Mouse (Mus musculus) layer of hippocampus, postnatal 10 days (tissue): ENCODE data around the gene Arrdc2. TPM values are rescaled to one million over a fixed set of nuclear protein-coding genes. Genes with fewer than 3 reads are reported as not detected.
A peak's percentile ranks its signal among the peaks of the same experiment; 100 is the strongest.
"Not testable (repeated sequence)": the region's sequence is repeated elsewhere in the genome, so short reads cannot be mapped to it uniquely, and the experiment has no call there.

Source experiments
- DNase-seq, 2 experiments: peaks; one replicate each; pipeline ENCODE4 v3.0.0; 2021; ENCODE audit warnings: low spot score in 2 of 2
- total RNA-seq, 2 experiments: library from RNA; stranded (reverse); gene quantifications; 2 replicates each; pipeline ENCODE4 v1.2.3; 2021

Arrdc2 gene
- total RNA-seq, 2 experiments from 2014 or later, result 15.7 to 18.1 TPM

GRCm38 (mm10) chr8:70842484-70842883 is 3.0 kb upstream of the Arrdc2 start:
- DNase-seq, result no peak

DNA sequence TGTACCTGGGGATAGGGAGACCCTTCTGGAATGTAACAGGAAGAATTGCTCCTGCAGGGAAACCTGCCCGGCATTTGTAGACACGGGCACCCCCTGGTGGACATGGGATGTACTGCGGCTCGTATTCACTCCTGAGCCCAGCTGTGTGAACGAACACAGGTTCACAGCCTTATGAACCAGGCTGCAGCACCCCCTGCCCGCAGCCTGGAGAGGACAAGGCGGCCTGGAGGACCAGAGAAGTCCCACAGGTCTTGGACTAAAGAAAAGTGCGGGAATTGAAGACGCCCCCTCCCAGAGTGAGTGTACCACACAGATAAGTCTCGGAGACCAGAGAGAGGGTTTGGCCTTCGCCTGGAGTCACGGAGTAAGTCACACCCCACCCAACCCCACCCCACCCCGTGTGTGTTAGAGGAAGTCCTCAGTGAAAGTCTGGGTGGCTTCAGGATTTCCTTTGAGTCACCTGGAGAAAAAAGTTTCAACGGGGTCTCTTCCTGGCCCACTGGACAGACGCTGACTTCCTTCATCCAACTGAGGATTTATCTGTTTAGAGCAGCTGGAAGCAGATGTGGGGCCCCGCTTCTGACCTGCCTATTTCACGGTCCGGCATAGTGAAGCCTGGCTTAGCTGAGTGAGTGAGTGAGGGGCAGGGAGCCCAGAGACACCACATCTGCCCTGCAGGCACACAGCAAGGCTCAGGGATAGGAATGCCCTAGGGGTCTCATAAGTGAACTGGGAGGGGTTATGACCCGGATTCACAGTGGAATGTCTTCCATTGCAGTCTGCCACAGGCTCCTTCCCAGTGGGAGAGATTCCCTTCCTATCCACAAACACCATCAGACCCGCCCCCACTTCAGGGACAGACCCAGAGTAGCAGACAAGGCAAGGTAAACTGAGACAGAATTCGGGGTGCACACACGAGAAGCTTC is 1.9 kb upstream of the Arrdc2 start:
- peak; percentile 95 for DNase-seq

DNA sequence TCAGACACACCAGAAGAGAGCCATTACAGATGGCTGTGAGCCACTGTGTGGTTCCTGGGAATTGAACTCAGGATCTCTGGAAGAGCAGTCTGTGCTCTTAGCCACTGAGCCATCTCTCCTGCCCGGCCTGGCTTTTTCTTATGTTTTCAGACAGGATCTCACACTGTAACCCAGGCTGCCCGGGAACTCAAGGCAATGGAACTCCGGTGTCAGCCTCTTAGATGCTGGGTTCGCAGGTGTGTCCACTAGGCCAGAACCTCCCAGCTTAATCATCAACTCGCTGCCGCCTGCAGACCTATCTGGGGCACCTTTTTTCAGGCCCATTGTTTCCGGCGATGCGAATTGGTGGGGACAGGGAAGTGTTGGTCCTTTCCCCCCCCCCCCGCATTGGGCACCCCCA is 1.1 kb upstream of the Arrdc2 start:
- DNase-seq, result no peak

GRCm38 (mm10) chr8:70838654-70839407 is 689 bp downstream of the Arrdc2 start:
- peak in 1 of 2 experiments; percentile 48 for DNase-seq

DNA sequence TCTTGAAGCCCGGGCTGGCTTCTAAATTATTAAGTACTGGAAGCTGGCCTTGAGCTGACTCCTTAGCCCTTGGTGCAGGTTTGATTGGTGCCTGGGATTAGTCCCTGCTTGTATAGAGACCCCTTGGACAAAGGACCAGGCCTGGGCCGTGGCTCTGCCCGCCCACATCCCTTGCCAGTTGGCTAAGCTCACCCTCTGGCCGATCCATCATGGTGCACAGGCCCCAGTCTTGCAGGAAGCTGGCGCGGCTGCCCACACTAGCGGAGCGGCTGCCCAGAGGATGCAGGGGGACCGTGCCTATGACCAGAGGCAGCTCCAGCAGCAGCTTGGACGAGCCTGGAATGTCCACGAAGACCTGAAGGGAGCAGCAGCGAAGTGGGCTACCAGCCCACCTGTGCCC is 2.9 kb downstream of the Arrdc2 start:
- DNase-seq, result no peak

DNA sequence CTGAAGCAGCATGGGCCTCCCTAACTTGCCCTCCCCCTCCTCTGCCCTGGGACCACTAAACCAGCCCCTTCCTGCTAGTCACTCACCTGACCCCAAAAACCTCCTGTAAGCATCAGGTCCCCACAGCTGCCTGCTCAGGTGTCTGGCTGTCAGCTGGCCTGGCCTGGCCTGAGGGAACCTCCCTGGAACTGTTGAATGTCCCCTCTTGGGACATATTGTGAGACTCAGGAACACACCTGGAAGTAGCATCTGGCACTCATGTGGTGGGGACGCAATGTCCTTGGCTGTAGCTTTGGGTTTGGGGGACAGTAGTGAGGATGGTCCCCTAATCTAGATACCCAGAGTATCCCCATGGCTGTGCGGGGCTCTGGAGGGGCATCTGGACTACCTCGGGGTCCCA is 5.4 kb downstream of the Arrdc2 start:
- DNase-seq, result no peak

DNA sequence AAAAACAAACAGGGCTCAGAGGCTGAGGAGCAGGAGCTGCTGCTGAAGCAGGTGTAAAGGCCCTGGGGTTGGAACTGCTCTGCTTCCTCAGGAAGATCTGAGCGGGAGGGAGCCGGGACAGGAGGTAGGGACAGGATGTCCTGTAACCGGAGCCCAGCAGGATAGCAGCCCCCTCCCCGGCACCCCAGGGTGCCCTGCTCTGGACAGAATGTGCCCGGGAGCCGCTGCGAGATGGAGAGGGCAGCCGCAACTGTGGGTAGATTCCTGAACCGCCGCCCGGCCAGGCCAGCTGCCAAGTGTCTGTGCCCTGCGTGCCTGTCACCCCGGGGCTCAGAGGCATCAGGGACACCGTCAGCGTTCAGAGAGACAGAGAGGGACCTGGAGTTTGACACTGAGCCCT is 6.0 kb downstream of the Arrdc2 start:
- DNase-seq, result peak in 1 of 2 experiments; percentile 55

DNA sequence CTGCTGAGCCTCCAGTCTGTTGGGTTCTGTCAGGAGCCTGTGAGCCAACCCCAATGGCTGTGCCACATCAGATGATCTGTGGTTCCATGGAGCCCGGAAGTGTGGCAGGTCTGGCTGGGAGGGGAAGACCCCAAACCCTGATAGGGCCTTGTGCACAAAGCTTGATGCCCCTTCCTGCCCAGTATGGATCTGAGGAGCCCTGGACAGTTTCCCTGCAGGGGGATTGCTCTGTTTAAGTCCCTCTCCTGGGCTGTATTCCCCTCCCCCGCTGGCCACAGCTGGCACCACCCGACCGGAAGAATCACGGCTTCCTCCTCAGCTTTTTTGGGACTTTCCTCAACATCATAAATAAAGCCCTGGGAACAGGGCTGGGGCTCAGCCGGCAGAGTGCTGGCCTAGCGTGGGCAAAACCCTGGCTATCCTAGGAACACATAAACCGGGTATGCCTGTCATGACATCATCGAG is 6.5 kb downstream of the Arrdc2 start:
- no peak for DNase-seq

GRCm38 (mm10) chr8:70832371-70832770 is 7.1 kb downstream of the Arrdc2 start:
- peak in 1 of 2 experiments; percentile 22 for DNase-seq

- no peak for DNase-seq
Measured at GRCm38 (mm10) chr8:70831517-70831916, 8.0 kb downstream of the Arrdc2 start.

- no peak for DNase-seq
Measured at GRCm38 (mm10) chr8:70827796-70828195, 11.7 kb downstream of the Arrdc2 start.

DNA sequence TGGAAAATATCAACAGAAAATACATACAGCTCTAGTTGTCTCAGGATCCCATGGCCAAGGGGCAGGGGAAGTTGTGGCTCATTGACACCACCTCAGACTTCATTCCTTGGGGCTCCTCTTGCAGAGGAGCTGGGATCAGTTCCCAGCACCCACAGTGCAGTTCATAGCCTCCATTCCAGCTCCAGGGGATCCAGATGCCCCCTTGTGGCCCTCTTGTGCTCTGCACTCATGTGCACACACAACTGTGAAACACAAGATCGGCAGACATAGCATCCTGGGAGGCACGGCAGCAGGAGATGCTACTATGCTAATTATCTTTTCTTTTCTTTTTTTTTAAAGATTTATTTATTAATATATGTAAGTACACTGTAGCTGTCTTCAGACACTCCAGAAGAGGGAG is 12.5 kb downstream of the Arrdc2 start:
- no peak for DNase-seq

DNA sequence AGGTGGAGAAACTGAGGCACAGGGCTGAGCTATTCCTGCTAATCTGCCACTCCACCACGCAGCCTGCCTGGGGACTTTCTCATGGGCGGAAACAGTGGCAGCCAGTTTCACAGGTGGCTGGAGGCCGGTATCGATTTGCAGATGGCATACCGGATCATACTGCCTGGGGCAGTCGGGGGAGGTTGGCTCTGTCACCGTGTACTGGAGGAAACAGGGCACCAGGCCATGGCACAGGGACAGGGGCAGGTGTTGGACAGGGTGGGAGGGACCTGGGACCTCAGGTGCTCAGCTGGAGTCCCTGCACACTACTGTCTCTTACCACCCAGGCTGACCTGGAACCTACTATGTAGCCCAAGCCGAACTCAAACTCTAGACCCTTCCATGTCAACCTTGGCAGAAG is 13.7 kb downstream of the Arrdc2 start:
- no peak for DNase-seq

DNA sequence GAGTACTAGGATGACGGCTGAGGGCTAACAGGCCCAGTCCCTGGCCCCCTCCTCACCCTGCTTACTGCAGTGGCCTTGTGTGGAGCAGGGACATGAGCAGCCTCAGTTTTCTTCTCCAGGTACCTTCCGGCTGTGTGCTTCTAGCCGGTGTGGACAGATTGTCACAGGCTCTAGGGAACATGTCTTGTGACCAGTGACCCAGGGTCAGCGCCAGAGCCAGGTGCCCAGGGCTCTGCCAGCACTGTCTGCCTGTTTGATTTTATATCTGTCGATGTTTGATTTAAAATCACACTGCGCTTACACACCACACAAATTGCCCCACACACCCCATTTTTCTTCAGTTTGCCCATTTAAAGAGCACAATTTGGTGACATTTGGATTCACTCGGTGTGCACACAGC is 15.7 kb downstream of the Arrdc2 start:
- no peak for DNase-seq

GRCm38 (mm10) chr8:70822594-70822993 is 16.9 kb downstream of the Arrdc2 start:
- DNase-seq, result not testable (repeated sequence)

DNA sequence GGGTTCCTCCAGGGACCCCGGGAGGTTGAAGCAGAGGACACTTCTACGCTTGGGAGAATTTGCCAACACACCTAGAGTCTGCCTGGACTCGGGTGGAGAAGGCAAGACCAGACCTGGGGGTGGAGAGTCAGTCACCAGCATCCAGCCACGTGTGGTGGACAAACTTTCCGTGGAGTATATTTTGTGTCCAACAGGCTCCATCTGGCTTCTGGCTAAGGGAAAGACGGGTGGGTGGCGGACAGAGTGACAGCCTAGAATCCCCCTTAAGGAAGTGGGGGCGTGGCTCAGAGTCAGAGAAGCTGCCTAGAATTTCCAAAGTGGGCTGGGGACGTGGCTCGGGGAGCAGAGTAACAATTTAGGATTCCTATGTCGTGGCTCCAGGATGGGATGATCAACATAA is 17.5 kb downstream of the Arrdc2 start:
- no peak for DNase-seq

- DNase-seq, result peak; percentile 69 to 80
Measured at GRCm38 (mm10) chr8:70821399-70821962, 18.0 kb downstream of the Arrdc2 start.

- no peak for DNase-seq
Measured at GRCm38 (mm10) chr8:70820101-70820935, 19.2 kb downstream of the Arrdc2 start.

DNA sequence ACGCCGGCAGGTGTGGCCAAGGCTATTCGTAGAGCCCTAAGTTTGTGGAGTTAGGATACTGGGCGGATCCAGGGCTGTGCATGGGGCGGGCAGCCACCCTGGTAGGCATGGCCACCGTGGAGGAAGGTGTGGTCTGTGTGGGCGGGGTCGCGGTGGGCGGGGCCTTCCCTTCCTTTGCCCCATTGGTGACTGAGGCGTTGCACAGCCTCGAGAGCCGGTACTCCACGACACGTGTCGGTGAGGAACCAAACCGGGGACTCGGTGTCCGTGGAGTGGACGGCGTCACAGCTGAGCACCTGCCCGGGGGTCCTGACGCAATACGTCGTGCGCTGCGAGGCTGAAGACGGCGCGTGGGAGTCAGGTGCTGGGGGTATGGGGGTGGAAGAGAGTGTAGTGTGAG is 22.8 kb downstream of the Arrdc2 start:
- DNase-seq, result no peak

- DNase-seq, result no peak
Measured at GRCm38 (mm10) chr8:70812885-70813284, 26.6 kb downstream of the Arrdc2 start.

- DNase-seq, result no peak
Measured at GRCm38 (mm10) chr8:70812055-70812454, 27.5 kb downstream of the Arrdc2 start.
